Mouse (Mus musculus) forebrain, embryonic 13.5 days (tissue): Measurements from ENCODE around the gene Zfp14. TPM values are rescaled to one million over a fixed set of nuclear protein-coding genes. Genes with fewer than 3 reads are reported as not detected.
A peak's percentile ranks its signal among the peaks of the same experiment; 100 is the strongest.

ENCODE experiments used
- ATAC-seq: fragments of 200-750 bp; cut with Nextera tagmentation; 2 replicates; pipeline ENCODE4 v1.8.0; 2017
- H3K27ac ChIP-seq: fragments of 300-500 bp; sonication (generic); 2 replicates; pipeline ENCODE4 v1.5.1; 2015; ENCODE audit warnings: inconsistent platforms, mild to moderate bottlenecking, moderate library complexity
- H3K27me3 ChIP-seq: fragments of 300-500 bp; sonication (generic); 2 replicates; pipeline ENCODE4 v1.6.1; 2015; ENCODE audit warnings: mild to moderate bottlenecking, inconsistent platforms
- H3K36me3 ChIP-seq: fragments of 300-500 bp; sonication (generic); 2 replicates; pipeline ENCODE4 v1.6.1; 2015; ENCODE audit warnings: mild to moderate bottlenecking, inconsistent platforms; ENCODE audit not compliant: poor library complexity, severe bottlenecking
- H3K4me1 ChIP-seq: fragments of 300-500 bp; sonication (generic); 2 replicates; pipeline ENCODE4 v1.6.1; 2015; ENCODE audit warnings: inconsistent platforms
- H3K4me2 ChIP-seq: fragments of 300-500 bp; sonication (generic); 2 replicates; pipeline ENCODE4 v1.6.1; 2015; ENCODE audit warnings: inconsistent platforms, mild to moderate bottlenecking, moderate library complexity
- H3K4me3 ChIP-seq: fragments of 300-500 bp; sonication (generic); 2 replicates; pipeline ENCODE4 v1.5.1; 2015; ENCODE audit warnings: mild to moderate bottlenecking, inconsistent platforms
- H3K9ac ChIP-seq: fragments of 300-500 bp; sonication (generic); 2 replicates; pipeline ENCODE4 v1.6.1; 2015; ENCODE audit warnings: mild to moderate bottlenecking, inconsistent platforms
- H3K9me3 ChIP-seq: fragments of 300-500 bp; sonication (generic); replicated peaks from 2 replicates; pipeline ENCODE4 v1.6.1; 2016; ENCODE audit warnings: inconsistent platforms
- WGBS: fragments of 180-500 bp; shearing (Covaris S2); methylation state at CpG from one replicate; pipeline ENCODE4 v1.1.7; 2015; 5-methylcytosine and 5-hydroxymethylcytosine counted together
- polyA plus RNA-seq: library from polyadenylated mRNA; unstranded; fragments of >200 nt; fragmentation: Nextera tagmentation; extraction: Ambion mirVana; gene quantifications from 2 replicates; pipeline ENCODE4 v1.2.1, GENCODE M21; 2015

Zfp14 gene
- polyA plus RNA-seq, 1 experiment from 2014 or later: 9.6 TPM

DNA sequence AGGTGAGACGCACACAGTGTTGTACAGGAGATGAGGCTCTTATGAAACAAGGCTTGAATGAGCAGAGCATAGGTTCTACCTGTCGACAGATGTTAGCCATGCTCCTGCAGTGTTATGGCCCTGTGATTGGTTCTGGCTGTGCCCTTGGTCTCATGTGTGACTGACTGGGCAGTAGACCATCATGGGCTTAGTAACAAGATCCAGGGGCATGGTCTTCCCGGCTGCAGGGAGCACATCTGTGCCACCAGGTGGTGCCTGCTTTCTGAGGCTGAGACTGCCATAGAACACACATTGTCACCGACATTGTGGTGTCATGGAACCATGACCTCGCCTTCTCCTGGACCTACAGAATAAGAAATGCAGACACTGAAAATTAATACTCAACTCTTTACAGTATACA is 25.8 kb downstream of the Zfp14 start:
- H3K36me3 ChIP-seq: peaks cover 63% of the 10 kb centered on the region

DNA sequence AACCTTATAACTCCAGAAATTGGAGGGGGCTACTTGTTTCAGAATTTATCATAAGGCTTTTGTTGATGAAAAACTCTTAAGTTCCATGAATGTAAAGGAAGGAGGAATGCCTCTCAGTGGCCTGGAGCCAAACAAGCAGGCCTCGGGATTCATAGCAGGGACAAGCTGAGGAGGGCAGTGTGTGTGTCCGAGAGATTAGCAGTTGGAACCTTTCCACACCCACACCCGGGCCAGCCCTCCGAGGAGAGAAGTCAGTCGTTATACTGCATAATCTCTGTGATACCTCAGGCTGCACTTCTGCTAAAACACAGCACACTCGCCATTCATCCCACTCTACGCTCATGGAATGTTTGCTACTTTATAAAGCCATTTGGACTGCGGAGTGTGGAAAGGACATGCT is 27.4 kb downstream of the Zfp14 start:
- Histone ChIP-seq H3K4me1 (no peaks in the 10 kb centered on the region), H3K27ac (no peak overlapping the region), H3K4me2 (no peak overlapping the region), H3K9me3 (no peaks in the 10 kb centered on the region), H3K36me3 (peaks cover 76% of the 10 kb centered on the region), H3K27me3 (no peaks in the 10 kb centered on the region), H3K4me3 (no peak overlapping the region), H3K9ac (no peak overlapping the region)
- no peak for ATAC-seq
- 94% methylated on average over 8 of the region's 8 CpGs for WGBS

More for the DNA sequence above, 25.8 kb downstream of the Zfp14 start:
- no peaks in the 10 kb centered on the region for H3K9me3 ChIP-seq
- no peaks in the 10 kb centered on the region for H3K27me3 ChIP-seq
- no peak overlapping the region for H3K4me2 ChIP-seq
- no peak overlapping the region for H3K27ac ChIP-seq
- ATAC-seq: no peak
- 81% methylated on average over 5 of the region's 5 CpGs for WGBS
- H3K4me3 ChIP-seq: no peak overlapping the region
- no peaks in the 10 kb centered on the region for H3K4me1 ChIP-seq
- no peak overlapping the region for H3K9ac ChIP-seq

GRCm38 (mm10) chr7:30023324-30023723 is 27.9 kb downstream of the Zfp14 start:
- H3K4me3 ChIP-seq: no peak overlapping the region
- 96% methylated on average over 9 of the region's 9 CpGs for WGBS
- no peak overlapping the region for H3K4me2 ChIP-seq
- H3K36me3 ChIP-seq: peaks cover 78% of the 10 kb centered on the region
- no peaks in the 10 kb centered on the region for H3K4me1 ChIP-seq
- no peak overlapping the region for H3K9ac ChIP-seq
- no peak overlapping the region for H3K27ac ChIP-seq
- no peak for ATAC-seq
- H3K27me3 ChIP-seq: no peaks in the 10 kb centered on the region
- H3K9me3 ChIP-seq: no peaks in the 10 kb centered on the region

DNA sequence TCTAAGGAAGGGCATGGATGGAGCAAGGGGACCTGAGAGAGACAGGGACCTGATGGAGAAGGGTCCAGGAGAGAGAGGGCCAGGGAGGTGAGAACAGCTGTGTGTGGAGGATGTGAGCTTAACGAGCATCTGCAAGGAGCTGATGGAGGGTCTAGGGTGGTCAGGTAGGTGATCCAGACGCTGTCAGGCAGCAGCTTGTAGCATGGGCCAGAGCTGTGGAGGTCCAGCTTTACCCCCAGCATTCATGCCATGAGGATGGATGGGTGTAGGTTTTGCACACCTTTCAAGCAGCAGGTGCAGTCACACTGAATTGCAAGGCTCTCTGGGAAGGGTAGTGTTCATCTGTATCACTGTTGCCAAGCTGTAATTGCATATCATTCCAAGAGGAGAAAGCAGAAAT is 31.6 kb downstream of the Zfp14 start:
- no peak overlapping the region for H3K9ac ChIP-seq
- H3K4me2 ChIP-seq: no peak overlapping the region
- no peaks in the 10 kb centered on the region for H3K27me3 ChIP-seq
- WGBS: 84% methylated on average over 2 of the region's 2 CpGs
- no peaks in the 10 kb centered on the region for H3K9me3 ChIP-seq
- H3K27ac ChIP-seq: no peak overlapping the region
- H3K36me3 ChIP-seq: peaks cover 88% of the 10 kb centered on the region
- ATAC-seq: no peak
- no peaks in the 10 kb centered on the region for H3K4me1 ChIP-seq
- H3K4me3 ChIP-seq: no peak overlapping the region

- ATAC-seq: no peak
- no peak overlapping the region for H3K27ac ChIP-seq
Measured at GRCm38 (mm10) chr7:30017226-30017625, 34.0 kb downstream of the Zfp14 start.

DNA sequence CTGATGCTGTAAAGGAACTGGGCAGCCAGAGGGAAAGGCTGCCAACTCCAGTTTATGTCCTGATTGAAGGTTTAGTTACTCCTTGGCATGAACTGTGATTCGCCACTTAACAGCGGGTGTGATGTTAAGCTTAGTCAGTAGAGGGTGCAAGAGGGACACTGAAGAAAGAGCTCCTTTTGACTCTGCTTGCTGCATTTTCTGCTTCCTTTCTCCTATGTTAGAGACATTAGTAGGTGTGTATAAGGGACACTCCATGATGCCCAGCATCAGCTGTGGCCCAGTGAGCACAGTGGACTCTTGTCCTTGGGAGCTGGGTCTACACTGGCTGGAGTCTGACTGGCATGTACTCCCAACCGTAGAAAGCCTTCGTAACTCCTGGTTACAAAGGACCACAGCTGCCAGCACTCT is 38.2 kb downstream of the Zfp14 start:
- ATAC-seq: peak; percentile 62
- peaks cover 48% of the 10 kb centered on the region for H3K36me3 ChIP-seq
- WGBS: 81% methylated on average over 4 of the region's 4 CpGs

More at GRCm38 (mm10) chr7:30017226-30017625, 34.0 kb downstream of the Zfp14 start:
- H3K4me2 ChIP-seq: no peak overlapping the region
- H3K9me3 ChIP-seq: no peaks in the 10 kb centered on the region
- 90% methylated on average over 6 of the region's 6 CpGs for WGBS
- no peaks in the 10 kb centered on the region for H3K4me1 ChIP-seq
- H3K9ac ChIP-seq: no peak overlapping the region
- no peak overlapping the region for H3K4me3 ChIP-seq
- peaks cover 76% of the 10 kb centered on the region for H3K36me3 ChIP-seq
- no peaks in the 10 kb centered on the region for H3K27me3 ChIP-seq

DNA sequence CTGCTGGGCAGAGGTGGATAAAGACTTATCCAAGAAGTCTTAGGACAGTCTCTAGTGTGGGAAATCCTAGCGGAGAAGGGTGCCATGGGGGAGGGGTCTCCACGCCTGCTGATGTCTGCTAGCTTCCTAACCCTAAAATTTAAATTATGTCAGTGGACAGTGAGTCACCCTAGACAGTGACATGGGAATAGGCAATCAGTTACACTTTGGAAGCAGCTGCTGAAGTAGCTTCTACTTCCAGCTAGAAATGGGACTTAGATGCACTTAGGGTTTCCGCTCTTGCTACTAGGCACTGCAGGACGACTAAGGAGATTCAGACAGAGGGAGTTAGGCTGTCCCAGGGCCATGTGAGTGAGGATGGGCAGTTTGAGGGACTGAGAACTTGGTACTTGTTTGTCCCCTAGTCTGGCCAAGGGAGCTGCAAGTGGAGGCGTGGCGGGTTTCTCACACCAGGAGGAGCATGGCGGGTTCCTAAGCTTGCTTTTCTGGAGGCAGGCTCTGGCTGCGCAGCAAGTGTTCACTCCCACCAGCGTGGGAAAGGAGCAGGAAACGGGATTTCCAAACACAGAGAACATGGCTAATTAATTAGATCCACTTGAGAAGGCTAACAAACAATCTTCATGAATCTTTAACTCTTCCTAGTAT is 40.5 kb downstream of the Zfp14 start:
- H3K4me1 ChIP-seq: peaks cover 27% of the 10 kb centered on the region; the same call in 1 of the 2 replicates
- no peak for ATAC-seq
- H3K9ac ChIP-seq: no peak overlapping the region
- no peaks in the 10 kb centered on the region for H3K9me3 ChIP-seq
- H3K36me3 ChIP-seq: peaks cover 38% of the 10 kb centered on the region
- H3K4me3 ChIP-seq: no peak overlapping the region
- no peak overlapping the region for H3K4me2 ChIP-seq
- peak overlapping the region; percentile 66; the same call in 1 of the 2 replicates for H3K27ac ChIP-seq
- no peaks in the 10 kb centered on the region for H3K27me3 ChIP-seq
- WGBS: 81% methylated on average over 10 of the region's 10 CpGs

More for the DNA sequence above, 38.2 kb downstream of the Zfp14 start:
- Histone ChIP-seq H3K4me1 (peaks cover 26% of the 10 kb centered on the region; the same call in 1 of the 2 replicates), H3K4me3 (no peak overlapping the region), H3K4me2 (no peak overlapping the region), H3K27ac (no peak overlapping the region), H3K27me3 (no peaks in the 10 kb centered on the region), H3K9me3 (no peaks in the 10 kb centered on the region), H3K9ac (no peak overlapping the region)

DNA sequence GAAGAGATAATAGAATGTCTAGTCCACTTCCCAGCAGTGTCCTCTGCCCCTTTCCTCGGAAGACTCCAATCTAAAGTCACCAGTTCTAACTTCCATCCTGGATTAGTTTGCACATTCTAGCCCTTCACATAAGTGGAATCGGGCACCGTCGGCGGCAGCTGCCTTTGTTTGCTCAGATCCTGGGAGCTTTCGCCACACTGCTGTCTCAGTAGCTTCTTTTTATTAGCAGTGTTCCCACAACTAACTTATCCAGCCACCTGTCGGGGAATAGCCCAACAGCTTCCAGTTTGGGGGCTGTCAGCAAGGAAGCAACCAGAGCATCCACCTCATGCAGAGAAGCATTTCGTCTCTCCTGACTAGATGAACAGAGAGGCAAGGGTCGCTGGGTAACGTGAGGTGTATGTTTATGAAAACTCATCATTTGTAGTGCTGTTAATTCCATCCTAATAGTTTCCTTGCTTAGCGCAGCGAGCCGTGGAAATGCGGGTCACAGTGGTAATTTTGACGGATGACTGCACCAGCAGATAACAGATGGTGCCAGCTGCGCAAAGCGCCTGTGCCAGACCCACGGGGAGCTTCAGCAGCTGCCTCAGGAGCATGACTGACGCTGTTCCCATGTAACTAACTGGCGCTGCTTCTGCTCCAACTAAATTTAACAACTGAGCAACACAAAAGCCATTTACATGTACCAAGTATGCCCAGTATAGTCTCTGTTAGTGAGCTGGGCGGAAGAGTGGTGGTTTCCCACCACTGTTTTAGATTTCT is 41.7 kb downstream of the Zfp14 start:
- Histone ChIP-seq H3K4me1 (peaks cover 27% of the 10 kb centered on the region; the same call in 1 of the 2 replicates), H3K4me2 (peak overlapping the region; percentile 12), H3K36me3 (peaks cover 34% of the 10 kb centered on the region), H3K4me3 (no peak overlapping the region), H3K27me3 (no peaks in the 10 kb centered on the region), H3K27ac (peak overlapping the region; percentile 66), H3K9ac (peak overlapping the region; percentile 3; the same call in 1 of the 2 replicates), H3K9me3 (no peaks in the 10 kb centered on the region)
- 61% methylated on average over 21 of the region's 21 CpGs for WGBS
- ATAC-seq: peak; percentile 62; the same call in 1 of the 2 replicates

GRCm38 (mm10) chr7:30008020-30008690 is 43.0 kb downstream of the Zfp14 start:
- no peak overlapping the region for H3K4me3 ChIP-seq
- peaks cover 23% of the 10 kb centered on the region for H3K36me3 ChIP-seq
- H3K9me3 ChIP-seq: no peaks in the 10 kb centered on the region
- no peak for ATAC-seq
- WGBS: 83% methylated on average over 6 of the region's 6 CpGs
- no peak overlapping the region for H3K9ac ChIP-seq
- no peak overlapping the region for H3K27ac ChIP-seq
- no peaks in the 10 kb centered on the region for H3K27me3 ChIP-seq
- H3K4me1 ChIP-seq: peaks cover 27% of the 10 kb centered on the region; the same call in 1 of the 2 replicates
- H3K4me2 ChIP-seq: no peak overlapping the region

DNA sequence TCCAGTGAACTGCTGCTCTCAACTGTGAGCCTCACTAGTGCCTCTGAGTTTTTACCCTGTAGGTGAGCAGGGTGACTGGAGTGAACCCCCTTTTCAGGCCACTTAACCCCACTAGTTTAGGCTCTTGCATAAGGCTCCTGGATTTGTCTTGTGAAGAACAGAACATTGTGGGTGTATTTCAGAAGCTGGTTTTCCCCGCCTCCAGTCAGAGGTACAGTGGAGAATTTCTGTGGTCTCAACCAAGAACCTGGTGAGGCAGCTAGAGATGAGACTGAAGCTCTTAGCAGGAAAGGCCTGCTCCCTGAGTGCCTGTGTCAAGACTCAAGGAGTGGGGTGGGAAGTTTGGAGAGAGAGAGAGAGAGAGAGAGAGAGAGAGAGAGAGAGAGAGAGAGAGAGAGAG is 43.6 kb downstream of the Zfp14 start:
- peaks cover 27% of the 10 kb centered on the region; the same call in 1 of the 2 replicates for H3K4me1 ChIP-seq
- H3K4me2 ChIP-seq: no peak overlapping the region
- ATAC-seq: no peak
- no peak overlapping the region for H3K9ac ChIP-seq
- no peaks in the 10 kb centered on the region for H3K27me3 ChIP-seq
- 96% methylated on average over 1 of the region's 1 CpGs for WGBS
- H3K9me3 ChIP-seq: no peaks in the 10 kb centered on the region
- H3K4me3 ChIP-seq: no peak overlapping the region
- H3K27ac ChIP-seq: no peak overlapping the region
- H3K36me3 ChIP-seq: peaks cover 26% of the 10 kb centered on the region

GRCm38 (mm10) chr7:30000601-30001000 is 50.6 kb downstream of the Zfp14 start:
- H3K9me3 ChIP-seq: no peaks in the 10 kb centered on the region
- H3K4me2 ChIP-seq: no peak overlapping the region
- no peak overlapping the region for H3K4me3 ChIP-seq
- no peak overlapping the region for H3K9ac ChIP-seq
- no peaks in the 10 kb centered on the region for H3K4me1 ChIP-seq
- WGBS: 93% methylated on average over 5 of the region's 5 CpGs
- no peaks in the 10 kb centered on the region for H3K27me3 ChIP-seq
- no peak overlapping the region for H3K27ac ChIP-seq
- ATAC-seq: no peak
- peaks cover 71% of the 10 kb centered on the region for H3K36me3 ChIP-seq

DNA sequence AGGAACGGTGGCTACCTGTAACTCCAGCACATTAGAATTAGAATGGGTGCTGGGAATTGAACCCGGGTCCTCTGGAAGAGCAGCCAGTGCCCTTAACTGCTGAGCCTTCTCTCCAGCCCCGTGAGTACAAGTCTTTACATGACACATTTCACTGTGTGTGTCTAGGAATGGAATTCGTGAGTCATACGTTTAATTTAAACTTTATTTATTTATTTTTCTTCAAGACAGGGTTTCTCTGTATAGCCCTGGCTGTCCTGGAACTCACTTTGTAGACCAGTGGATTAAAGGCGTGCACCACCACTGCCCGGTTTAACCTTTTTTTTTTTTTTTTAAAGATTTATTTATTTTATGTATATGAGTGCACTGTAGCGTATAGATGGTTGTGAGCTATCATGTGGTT is 56.0 kb downstream of the Zfp14 start:
- ATAC-seq: no peak
- no peaks in the 10 kb centered on the region for H3K27me3 ChIP-seq
- H3K4me2 ChIP-seq: no peak overlapping the region
- no peaks in the 10 kb centered on the region for H3K4me1 ChIP-seq
- H3K9me3 ChIP-seq: no peaks in the 10 kb centered on the region; the same call in 1 of the 2 replicates
- H3K36me3 ChIP-seq: peaks cover 87% of the 10 kb centered on the region
- WGBS: 95% methylated on average over 8 of the region's 8 CpGs
- no peak overlapping the region for H3K27ac ChIP-seq
- no peak overlapping the region for H3K4me3 ChIP-seq
- no peak overlapping the region for H3K9ac ChIP-seq
